Comparison of ENCODE assay signal across 8 mouse cellular contexts in the genomic region with DNA sequence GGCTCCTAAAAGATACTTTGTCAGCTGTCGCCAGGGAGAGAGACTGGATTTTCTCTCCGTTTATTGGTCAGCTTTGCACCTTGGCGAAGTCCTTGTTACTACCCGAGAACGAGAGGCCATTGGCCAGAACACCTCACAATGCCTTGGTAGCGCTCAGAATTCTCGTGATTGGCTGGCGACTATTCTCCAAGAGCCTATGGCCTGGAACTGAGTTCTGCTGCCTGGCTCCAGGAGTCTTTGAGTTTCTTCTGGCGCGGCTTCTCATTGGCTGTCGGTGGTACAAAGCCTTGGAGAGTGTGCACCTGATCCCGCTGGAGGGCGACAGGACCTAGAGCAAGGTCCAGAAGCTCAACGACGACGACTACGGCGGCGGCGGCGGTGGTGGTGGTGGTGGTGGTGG. TPM values are rescaled to one million over a fixed set of nuclear protein-coding genes. Genes with fewer than 3 reads are reported as not detected.
A peak's percentile ranks its signal among the peaks of the same experiment; 100 is the strongest.
DNase-seq lines count a peak whose midpoint lies in the region; ATAC-seq and TF ChIP-seq lines count a peak whose summit lies in the region.

A gene (plus strand): TSS at position 216 of the 400 bp plus-strand sequence.

- peak; percentile 11; the same call in 1 of the 2 replicates for TF ChIP-seq CTCF in heart, adult 2 months (IDR thresholded peaks at IDR 0.05)
- TF ChIP-seq CTCF in stomach, postnatal 0 days (IDR thresholded peaks at IDR 0.05; ENCODE audit: low read depth), result peak; percentile 59

- H3K27me3 ChIP-seq in heart, adult 2 months (ENCODE audit: control insufficient read depth, insufficient read depth, low read length), result no peaks in the 10 kb centered on the region
- no peaks in the 10 kb centered on the region for H3K27me3 ChIP-seq in heart, embryonic 15.5 days
- H3K27me3 ChIP-seq in stomach, postnatal 0 days (ENCODE audit: control insufficient read depth, insufficient read depth, low read length), result no peaks in the 10 kb centered on the region

- TF ChIP-seq EP300 in heart, adult 2 months (IDR thresholded peaks at IDR 0.05; ENCODE audit: insufficient read depth, low read depth, low read length), result no peak
- no peak for TF ChIP-seq EP300 in stomach, postnatal 0 days (optimal IDR thresholded peaks at IDR 0.05)

- WGBS in heart, adult 2 months, result 22% methylated on average over 21 of the region's 21 CpGs
- 15% methylated on average over 21 of the region's 21 CpGs for WGBS in heart, embryonic 15.5 days
- 15% methylated on average over 19 of the region's 21 CpGs for WGBS in stomach, postnatal 0 days

- H3K4me1 ChIP-seq in heart, adult 2 months (ENCODE audit: control insufficient read depth, insufficient read depth, low read length), result no peaks in the 10 kb centered on the region
- peaks cover 10% of the 10 kb centered on the region for H3K4me1 ChIP-seq in heart, embryonic 15.5 days (replicated peaks)
- no peaks in the 10 kb centered on the region for H3K4me1 ChIP-seq in stomach, postnatal 0 days (replicated peaks; ENCODE audit: control insufficient read depth, insufficient read depth)

- no peaks in the 10 kb centered on the region for H3K36me3 ChIP-seq in heart, adult 2 months (ENCODE audit: control insufficient read depth, insufficient read depth, low read length)
- H3K36me3 ChIP-seq in heart, embryonic 15.5 days, result no peaks in the 10 kb centered on the region
- no peaks in the 10 kb centered on the region for H3K36me3 ChIP-seq in stomach, postnatal 0 days (ENCODE audit: control insufficient read depth, insufficient read depth, low read length)

- H3K27ac ChIP-seq in heart, adult 2 months, result no peak within 1 kb of the TSS
- H3K27ac ChIP-seq in heart, embryonic 15.5 days, result no peak within 1 kb of the TSS
- H3K27ac ChIP-seq in stomach, postnatal 0 days (replicated peaks), result no peak within 1 kb of the TSS

- H3K4me2 ChIP-seq in heart, embryonic 15.5 days, result peak within 1 kb of the TSS; percentile 56
- peak within 1 kb of the TSS; percentile 35 for H3K4me2 ChIP-seq in stomach, postnatal 0 days (replicated peaks; ENCODE audit: low read depth)

- H3K9me3 ChIP-seq in heart, embryonic 15.5 days (replicated peaks), result no peaks in the 10 kb centered on the region
- no peaks in the 10 kb centered on the region for H3K9me3 ChIP-seq in stomach, postnatal 0 days (ENCODE audit: control insufficient read depth, low read length)

- DNase-seq in heart, adult 2 months, result no peak
- no peak for DNase-seq in heart, postnatal 36 days
- peak; percentile 72 to 78 for DNase-seq in cerebellum, postnatal 14 days
- peak; percentile 59 for DNase-seq in kidney, postnatal 14 days
- peak; percentile 53 to 67 for DNase-seq in lung, postnatal 4 days
- DNase-seq in stomach, postnatal 0 days (ENCODE audit: low spot score), result peak; percentile 84
- DNase-seq in frontal cortex, postnatal 25 days (ENCODE audit: low spot score in 2 of 2), result no peak

- intact Hi-C loops in heart, adult 2 months (cut with DNase I), result no loop called here
- intact Hi-C loops in heart, postnatal 36 days (cut with DNase I), result no loop called here

- TF ChIP-seq POLR2A in heart, adult 2 months (IDR thresholded peaks at IDR 0.05; ENCODE audit: insufficient read depth, low read depth, low read length), result no peak

- ATAC-seq in heart, embryonic 15.5 days (replicated peaks; ENCODE audit: insufficient number of reproducible peaks, insufficient read depth, low FRiP score, low read depth), result peak; percentile 83
- ATAC-seq in stomach, postnatal 0 days (ENCODE audit: low FRiP score, low TSS enrichment), result peak; percentile 91

- H3K9ac ChIP-seq in heart, adult 2 months (ENCODE audit: low read depth, low read length), result no peak within 1 kb of the TSS
- H3K9ac ChIP-seq in heart, embryonic 15.5 days, result peak within 1 kb of the TSS; percentile 29; the same call in 1 of the 2 replicates
- peak within 1 kb of the TSS; percentile 41; the same call in 1 of the 2 replicates for H3K9ac ChIP-seq in stomach, postnatal 0 days (ENCODE audit: low read length)

- H3K4me3 ChIP-seq in heart, adult 2 months, result no peak within 1 kb of the TSS
- peak within 1 kb of the TSS; percentile 32 for H3K4me3 ChIP-seq in heart, embryonic 15.5 days
- H3K4me3 ChIP-seq in stomach, postnatal 0 days (ENCODE audit: low read depth, low read length), result peak within 1 kb of the TSS; percentile 20

- H3K79me2 ChIP-seq in heart, adult 2 months (replicated peaks; ENCODE audit: control insufficient read depth, insufficient read depth, low read length), result no peaks in the 10 kb centered on the region

RNA-seq across cellular contexts. Expression of the gene that starts here (rescaled TPM):
- total RNA-seq in heart, adult 2 months (2021), result under 1 TPM in 1 of 2 experiments, not detected in 1; 0.32 TPM
- 0.12 and 0.29 TPM in 2 replicates for polyA plus RNA-seq in heart, adult 2 months (2012; rRNA removed)
- total RNA-seq in heart, postnatal 36 days (2021), result under 1 TPM; 0.11 to 0.19 TPM
- 6.9 and 7.1 TPM in 2 replicates for polyA plus RNA-seq in heart, embryonic 15.5 days (2015; fragmentation: Nextera tagmentation; extraction: Ambion mirVana)
- polyA plus RNA-seq in stomach, postnatal 0 days (2015; fragmentation: Nextera tagmentation; extraction: Ambion mirVana), result 4.5 TPM in 2 replicates

Comparison
In these comparisons a context has a peak if more than half of its experiments do, and no peak if none do; other contexts are left out.
1. DNase-seq: peak in cerebellum, postnatal 14 days (2 of 2), kidney, postnatal 14 days (single experiment), lung, postnatal 4 days (2 of 2) and stomach, postnatal 0 days (single experiment); none in heart, adult 2 months (0 of 2), heart, postnatal 36 days (0 of 2) and frontal cortex, postnatal 25 days (0 of 2).